Mouse (Mus musculus) liver, embryonic 16.5 days (tissue): ENCODE measurements at regions not wholly inside any gene's neighbourhood (a gene's known extent, or its start where the extent isn't known, plus 50 kb on each side); places are given as distances from the start of the nearest gene placed in this dataset.

Experiments used
- ATAC-seq: fragments of 200-750 bp; cut with Nextera tagmentation; 2 replicates; pipeline ENCODE4 v1.8.0; 2017; ENCODE audit warnings: low read depth, mild to moderate bottlenecking, moderate number of reproducible peaks, moderate library complexity
- H3K27ac ChIP-seq: fragments of 300-500 bp; sonication (generic); 2 replicates; pipeline ENCODE4 v1.5.1; 2014; ENCODE audit warnings: mild to moderate bottlenecking, low read length
- H3K27me3 ChIP-seq: fragments of 300-500 bp; sonication (generic); 2 replicates; pipeline ENCODE4 v1.6.1; 2014; ENCODE audit warnings: low read depth, low read length, mixed read lengths; ENCODE audit not compliant: control insufficient read depth, insufficient read depth
- H3K36me3 ChIP-seq: fragments of 300-500 bp; sonication (generic); 2 replicates; pipeline ENCODE4 v1.6.1; 2014; ENCODE audit warnings: mild to moderate bottlenecking; ENCODE audit not compliant: control insufficient read depth, insufficient read depth
- H3K4me1 ChIP-seq: fragments of 300-500 bp; sonication (generic); 2 replicates; pipeline ENCODE4 v1.6.1; 2014; ENCODE audit warnings: low read depth, low read length, mixed read lengths; ENCODE audit not compliant: control insufficient read depth
- H3K4me2 ChIP-seq: fragments of 300-500 bp; sonication (generic); 2 replicates; pipeline ENCODE4 v1.6.1; 2014; ENCODE audit warnings: low read depth, low read length, mixed read lengths
- H3K4me3 ChIP-seq: fragments of 300-500 bp; sonication (generic); 2 replicates; pipeline ENCODE4 v1.5.1; 2014; ENCODE audit warnings: low read depth, mild to moderate bottlenecking, low read length
- H3K9ac ChIP-seq: fragments of 300-500 bp; sonication (generic); 2 replicates; pipeline ENCODE4 v1.6.1; 2014; ENCODE audit warnings: low read depth, low read length
- H3K9me3 ChIP-seq: fragments of 300-500 bp; sonication (generic); replicated peaks from 2 replicates; pipeline ENCODE4 v1.6.1; 2016; ENCODE audit warnings: low read length; ENCODE audit not compliant: control insufficient read depth
- WGBS: fragments of 180-500 bp; shearing (Covaris S2); extraction: QIAGEN DNeasy Blood & Tissue Kit; methylation state at CpG from one replicate; pipeline ENCODE4 v1.1.7; 2014; ENCODE audit not compliant: insufficient replicate concordance; 5-methylcytosine and 5-hydroxymethylcytosine counted together

DNA sequence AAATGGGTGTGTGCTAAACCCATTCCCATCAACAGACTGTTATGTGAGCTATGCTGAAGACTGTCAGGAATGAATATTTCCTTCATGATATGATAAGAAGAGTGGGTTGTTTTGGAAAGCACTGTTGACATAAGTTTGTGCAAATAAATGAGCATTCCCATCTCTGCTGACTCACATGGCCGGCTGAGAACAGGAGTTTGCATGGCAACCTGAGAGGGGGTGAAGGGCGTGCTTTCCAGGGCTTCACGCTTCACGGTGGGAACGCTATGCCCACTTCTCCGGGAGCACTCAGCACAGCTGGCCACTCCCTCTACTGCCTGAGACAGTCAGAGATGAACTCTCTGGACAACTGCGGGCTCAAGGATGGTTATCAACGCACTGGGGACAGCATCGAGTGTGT is 348.9 kb upstream of the Slc24a5 start:
- H3K36me3 ChIP-seq: no peaks in the 10 kb centered on the region
- no peaks in the 10 kb centered on the region for H3K27me3 ChIP-seq
- no peak overlapping the region for H3K4me3 ChIP-seq
- H3K27ac ChIP-seq: no peak overlapping the region
- H3K4me1 ChIP-seq: no peaks in the 10 kb centered on the region; the same call in 1 of the 2 replicates
- no peak overlapping the region for H3K4me2 ChIP-seq
- 50% methylated on average over 9 of the region's 9 CpGs for WGBS
- H3K9ac ChIP-seq: no peak overlapping the region
- ATAC-seq: no peak
- H3K9me3 ChIP-seq: no peaks in the 10 kb centered on the region

GRCm38 (mm10) chr2:124719820-124720478 is 348.0 kb upstream of the Slc24a5 start:
- Histone ChIP-seq H3K4me1 (no peaks in the 10 kb centered on the region; the same call in 1 of the 2 replicates), H3K4me2 (no peak overlapping the region), H3K9ac (no peak overlapping the region), H3K27ac (no peak overlapping the region), H3K9me3 (no peaks in the 10 kb centered on the region), H3K36me3 (no peaks in the 10 kb centered on the region), H3K4me3 (no peak overlapping the region), H3K27me3 (no peaks in the 10 kb centered on the region)
- 15% methylated on average over 14 of the region's 14 CpGs for WGBS
- ATAC-seq: 0 out of 2 replicates have a peak, but pooled peaks have one; percentile 32

DNA sequence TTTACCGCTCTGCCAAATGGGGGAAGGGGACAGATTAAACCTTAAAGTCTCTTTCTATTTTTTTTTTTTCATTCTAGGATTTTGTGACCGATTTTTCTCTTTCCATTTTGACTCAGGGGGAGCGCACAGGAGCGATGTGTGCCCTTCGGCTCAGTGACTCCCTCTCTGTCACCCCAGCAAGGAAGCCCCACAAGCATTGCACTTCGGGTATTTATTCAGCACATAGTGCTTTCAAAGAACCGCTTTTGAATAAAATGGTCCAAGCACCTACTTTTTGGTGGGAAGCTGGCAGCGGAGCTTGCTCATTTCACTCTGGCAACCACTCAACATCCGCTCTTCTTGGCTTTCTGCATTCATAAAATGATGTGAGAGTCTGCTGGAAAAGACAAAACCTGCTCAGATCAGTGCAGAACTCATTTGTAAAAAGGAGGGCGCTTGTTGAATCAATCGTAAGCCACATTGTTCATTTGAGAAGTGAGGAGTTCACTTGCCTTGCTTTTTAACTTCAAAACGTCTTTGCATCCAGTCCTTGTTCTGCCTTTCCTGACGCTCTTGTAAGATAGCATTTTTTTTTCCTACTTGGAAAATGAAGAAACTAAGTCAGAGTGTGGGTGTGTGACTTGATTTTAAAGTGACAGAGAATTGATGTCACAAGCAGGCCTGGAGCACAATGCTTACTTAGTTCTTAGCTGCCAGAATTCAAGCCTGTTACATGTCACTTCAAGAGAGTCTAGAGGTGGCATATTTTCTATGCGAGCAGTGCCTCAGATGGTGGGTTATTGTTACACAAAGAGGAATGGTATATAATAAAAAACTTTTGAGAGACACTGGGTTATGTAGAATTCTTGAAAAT is 347.1 kb upstream of the Slc24a5 start:
- H3K4me3 ChIP-seq: no peak overlapping the region
- H3K27ac ChIP-seq: no peak overlapping the region
- H3K27me3 ChIP-seq: no peaks in the 10 kb centered on the region
- no peak overlapping the region for H3K9ac ChIP-seq
- ATAC-seq: no peak
- H3K36me3 ChIP-seq: no peaks in the 10 kb centered on the region
- 58% methylated on average over 14 of the region's 14 CpGs for WGBS
- H3K4me2 ChIP-seq: no peak overlapping the region
- H3K9me3 ChIP-seq: no peaks in the 10 kb centered on the region
- no peaks in the 10 kb centered on the region; the same call in 1 of the 2 replicates for H3K4me1 ChIP-seq

DNA sequence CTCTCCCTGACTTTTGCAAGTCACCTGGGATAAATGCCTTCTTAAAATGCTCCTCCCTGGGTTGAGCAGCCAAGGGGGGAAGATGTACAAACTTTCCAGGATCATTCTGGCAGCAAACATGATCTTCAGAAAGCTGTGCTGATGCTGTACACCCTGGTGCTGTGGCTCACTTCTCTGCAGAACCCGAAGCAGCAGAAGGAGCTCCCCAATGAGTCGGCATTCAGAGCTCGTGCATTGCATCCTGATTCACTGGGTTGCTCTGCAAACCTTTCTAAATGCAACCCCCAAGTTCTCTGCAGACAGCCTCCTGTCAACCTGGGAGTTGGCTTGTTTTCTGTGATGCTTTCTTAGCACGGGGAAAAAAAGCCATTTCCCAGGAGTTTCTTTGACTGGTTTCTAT is 343.8 kb upstream of the Slc24a5 start:
- Histone ChIP-seq H3K27me3 (no peaks in the 10 kb centered on the region), H3K4me3 (no peak overlapping the region), H3K27ac (no peak overlapping the region), H3K9me3 (no peaks in the 10 kb centered on the region), H3K36me3 (no peaks in the 10 kb centered on the region), H3K9ac (no peak overlapping the region), H3K4me1 (no peaks in the 10 kb centered on the region; the same call in 1 of the 2 replicates), H3K4me2 (no peak overlapping the region)
- WGBS: 36% methylated on average over 4 of the region's 4 CpGs
- no peak for ATAC-seq

DNA sequence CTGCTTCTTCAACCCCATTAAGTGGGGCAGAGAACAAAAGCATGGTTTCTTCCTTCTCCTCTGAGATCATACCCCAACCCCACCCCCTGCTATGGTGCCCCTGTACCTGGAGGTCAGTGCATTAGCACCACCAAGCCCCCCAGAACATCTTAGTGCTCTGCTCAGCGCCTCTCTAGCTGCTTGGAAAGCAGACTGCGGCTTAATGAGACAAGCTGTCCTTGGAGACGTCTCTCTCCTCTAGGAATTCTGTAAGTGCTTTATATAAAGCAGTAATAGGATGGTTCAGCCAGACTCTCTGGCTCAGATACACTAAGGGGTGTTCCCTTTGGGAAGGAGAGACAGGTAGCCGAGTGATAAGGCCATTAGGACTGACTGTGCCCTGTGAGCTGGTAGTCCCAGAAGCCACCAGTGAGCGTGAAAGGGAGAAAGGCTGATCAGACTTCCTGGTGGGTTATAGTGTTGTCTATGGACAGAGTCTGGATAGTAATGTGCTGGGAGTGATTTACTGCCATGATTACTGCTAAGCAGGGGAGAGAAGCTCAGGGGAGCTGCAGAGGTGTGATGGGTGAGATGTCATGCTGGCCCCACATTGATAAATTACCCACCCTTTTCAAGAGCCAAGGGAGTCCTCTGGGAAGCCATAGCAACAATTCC is 343.0 kb upstream of the Slc24a5 start:
- 49% methylated on average over 5 of the region's 5 CpGs for WGBS
- Histone ChIP-seq H3K4me3 (no peak overlapping the region), H3K36me3 (no peaks in the 10 kb centered on the region), H3K27me3 (no peaks in the 10 kb centered on the region), H3K9me3 (no peaks in the 10 kb centered on the region), H3K9ac (no peak overlapping the region), H3K27ac (no peak overlapping the region), H3K4me1 (no peaks in the 10 kb centered on the region; the same call in 1 of the 2 replicates), H3K4me2 (no peak overlapping the region)
- ATAC-seq: no peak

GRCm38 (mm10) chr2:124727979-124728378 is 339.9 kb upstream of the Slc24a5 start:
- WGBS: 68% methylated on average over 5 of the region's 5 CpGs

GRCm38 (mm10) chr2:124732593-124732992 is 335.3 kb upstream of the Slc24a5 start:
- no peak overlapping the region for H3K27ac ChIP-seq
- H3K4me3 ChIP-seq: no peak overlapping the region
- no peaks in the 10 kb centered on the region for H3K36me3 ChIP-seq
- no peaks in the 10 kb centered on the region for H3K27me3 ChIP-seq
- WGBS: 18% methylated on average over 2 of the region's 2 CpGs
- no peaks in the 10 kb centered on the region for H3K4me1 ChIP-seq
- no peak overlapping the region for H3K4me2 ChIP-seq
- no peak for ATAC-seq
- H3K9me3 ChIP-seq: no peaks in the 10 kb centered on the region
- H3K9ac ChIP-seq: no peak overlapping the region

More at GRCm38 (mm10) chr2:124727979-124728378, 339.9 kb upstream of the Slc24a5 start:
- Histone ChIP-seq H3K9me3 (no peaks in the 10 kb centered on the region), H3K9ac (no peak overlapping the region), H3K4me1 (no peaks in the 10 kb centered on the region), H3K4me2 (no peak overlapping the region), H3K4me3 (no peak overlapping the region), H3K27ac (no peak overlapping the region), H3K36me3 (no peaks in the 10 kb centered on the region), H3K27me3 (no peaks in the 10 kb centered on the region)
- no peak for ATAC-seq

- H3K4me1 ChIP-seq: no peaks in the 10 kb centered on the region
Observed at GRCm38 (mm10) chr2:124740848-124741247, 327.1 kb upstream of the Slc24a5 start.

More at GRCm38 (mm10) chr2:124740848-124741247, 327.1 kb upstream of the Slc24a5 start:
- H3K9ac ChIP-seq: no peak overlapping the region
- no peaks in the 10 kb centered on the region for H3K9me3 ChIP-seq
- WGBS: 21% methylated on average over 13 of the region's 13 CpGs
- no peaks in the 10 kb centered on the region for H3K27me3 ChIP-seq
- no peak overlapping the region for H3K4me3 ChIP-seq
- no peak overlapping the region for H3K4me2 ChIP-seq
- ATAC-seq: no peak
- no peak overlapping the region for H3K27ac ChIP-seq
- H3K36me3 ChIP-seq: no peaks in the 10 kb centered on the region
